Mouse (Mus musculus) v-Abl transformed pro-B cells (cell line): Measurements from ENCODE around the gene Zfp985.
"Not testable (repeated sequence)": the region's sequence is repeated elsewhere in the genome, so short reads cannot be mapped to it uniquely, and the experiment has no call there.

Experiments
- in situ Hi-C, 2 experiments: fragments of 400-800 bp; cut with MboI; formaldehyde crosslinking; loops; one replicate each; pipeline ENCODE4 v1.15.1; 2025; ENCODE audit not compliant: unreplicated experiment in 2 of 2

Zfp985 gene

DNA sequence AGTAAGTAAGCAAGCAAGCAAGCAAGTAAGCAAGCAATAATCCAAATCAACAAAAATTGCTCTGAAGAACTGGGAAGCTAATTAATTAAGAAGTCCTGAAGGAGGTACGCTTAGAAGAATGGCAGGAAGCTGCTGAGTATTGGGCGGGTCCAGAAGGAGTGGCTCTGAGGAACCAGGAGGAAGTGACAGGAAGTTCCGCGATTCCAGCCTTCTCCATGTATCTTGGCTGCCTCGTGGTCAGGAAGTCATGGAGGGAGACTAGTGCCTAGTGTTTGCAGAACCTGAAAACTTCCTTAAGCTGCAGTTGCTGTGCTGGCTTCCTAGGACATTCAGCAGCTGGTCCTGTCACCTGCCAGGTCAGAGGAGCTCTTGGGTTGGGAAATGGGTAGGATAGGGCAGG lies at the start of gene Zfp985:
Zfp985 (plus strand) TSS at position 207 of the 400 bp plus-strand sequence.
- in situ Hi-C loops: not testable (repeated sequence)

GRCm38 (mm10) chr4:147509174-147509573 lies 43.9 kb upstream of the Zfp985 start:
- in situ Hi-C loops: no loop called here

DNA sequence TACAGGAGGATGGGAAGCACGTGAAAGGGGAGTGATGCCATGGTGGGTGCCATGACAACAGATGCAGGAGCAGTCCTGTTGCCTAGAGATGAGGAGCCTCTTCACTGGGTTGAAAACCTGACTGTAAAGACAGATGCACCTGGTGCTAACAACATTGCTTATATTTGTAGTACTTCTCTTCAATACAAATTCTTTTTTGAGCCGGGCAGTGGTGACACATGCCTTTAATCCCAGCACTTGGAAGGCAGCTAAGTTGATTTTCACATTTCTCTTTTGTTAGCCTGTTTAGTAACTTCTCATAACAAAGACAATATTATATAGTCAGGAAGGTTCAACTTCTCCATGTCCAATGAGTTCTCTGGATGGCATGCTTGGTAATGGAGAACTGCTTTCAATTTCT lies 34.1 kb upstream of the Zfp985 start:
- in situ Hi-C loops: loop anchor here (5.0 kb wide), 1 partner anchor 1962 kb away; no protein-coding TSS in a partner anchor

DNA sequence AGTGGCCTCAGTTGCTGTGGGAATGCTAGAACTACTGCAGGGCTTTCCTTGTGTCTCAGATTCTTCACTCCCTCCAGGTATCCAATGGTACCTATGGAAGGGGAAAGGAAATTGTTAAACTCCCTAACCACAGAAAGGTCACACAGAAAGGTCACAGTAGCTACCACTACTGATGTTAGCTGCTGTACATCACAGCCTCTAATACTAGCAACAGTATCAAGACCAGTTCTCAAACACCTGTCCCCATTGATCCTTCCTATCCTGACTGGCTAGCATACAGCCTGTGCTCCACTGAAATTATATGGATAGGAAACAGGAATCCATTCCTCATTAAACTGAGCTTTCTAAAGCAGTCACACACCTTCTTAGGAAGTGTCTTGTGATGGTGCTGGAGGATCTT lies 33.0 kb upstream of the Zfp985 start:
- in situ Hi-C loops: loop anchor here in 1 of 2 experiments (5.0 to 10.0 kb wide), 2 partner anchors 67 to 295 kb away; no protein-coding TSS in a partner anchor

GRCm38 (mm10) chr4:147525125-147525524 lies 28.0 kb upstream of the Zfp985 start:
- in situ Hi-C loops: loop anchor here in 1 of 2 experiments (10.0 kb wide), 1 partner anchor 290 kb away; no protein-coding TSS in a partner anchor

DNA sequence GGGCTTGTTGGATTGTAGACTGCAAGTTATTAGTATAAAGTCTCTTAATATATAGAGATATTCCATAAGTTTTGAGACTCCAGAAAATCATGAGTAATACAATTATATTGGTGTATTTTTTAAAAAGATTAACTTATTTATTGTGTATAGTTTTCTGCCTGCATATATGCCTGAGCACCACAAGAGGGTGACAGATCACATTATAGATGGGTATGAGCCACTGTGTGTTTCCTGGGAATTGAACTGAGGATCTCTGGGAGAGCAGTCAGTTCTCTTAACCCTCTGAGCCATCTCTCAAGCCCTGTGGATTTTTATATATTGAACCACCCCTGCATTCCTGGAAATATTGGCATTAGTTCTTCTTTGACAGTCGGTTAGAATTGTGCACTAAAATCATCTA lies 22.7 kb upstream of the Zfp985 start:
- in situ Hi-C loops: no loop called here

GRCm38 (mm10) chr4:147535916-147536315 lies 17.2 kb upstream of the Zfp985 start:
- in situ Hi-C loops: not testable (repeated sequence)

DNA sequence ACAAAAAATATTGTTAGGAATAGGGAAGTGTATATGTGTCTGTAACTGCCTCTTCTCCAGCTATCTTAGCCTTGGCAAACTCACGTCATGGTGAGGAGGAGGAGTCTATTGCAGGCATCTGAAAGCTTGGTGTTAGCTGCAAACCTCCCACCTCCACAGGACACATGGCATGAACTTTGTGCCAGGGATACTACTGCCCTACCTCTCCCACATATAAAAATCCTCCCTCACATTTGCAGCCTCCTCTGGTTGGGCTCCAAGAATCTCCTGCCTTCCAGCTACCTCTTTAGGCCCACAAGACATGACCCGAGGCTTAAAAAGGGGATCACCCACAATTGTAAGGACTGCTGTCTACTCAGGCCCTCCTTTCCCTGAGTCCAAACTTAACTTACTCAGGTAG lies 15.4 kb upstream of the Zfp985 start:
- in situ Hi-C loops: no loop called here

DNA sequence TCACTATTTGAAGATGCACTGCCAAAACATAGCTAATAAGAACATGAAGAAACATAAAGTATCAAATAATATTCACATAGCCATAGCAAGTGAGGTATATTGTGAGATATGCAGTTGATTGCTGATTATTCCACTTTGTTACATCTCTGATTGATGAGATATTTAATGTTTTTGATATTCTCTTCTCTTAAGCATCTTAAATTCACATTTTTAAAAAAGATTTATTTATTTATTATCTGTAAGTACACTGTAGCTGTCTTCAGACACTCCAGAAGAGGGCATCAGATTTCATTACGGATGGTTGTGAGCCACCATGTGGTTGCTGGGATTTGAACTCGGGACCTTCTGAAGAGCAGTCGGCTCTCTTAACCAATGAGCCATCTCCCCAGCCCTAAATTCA lies 13.2 kb upstream of the Zfp985 start, which contains the start of gene Gm16503:
Gm16503 (plus strand) TSS at position 301 of the 400 bp plus-strand sequence.
- in situ Hi-C loops: not testable (repeated sequence)

DNA sequence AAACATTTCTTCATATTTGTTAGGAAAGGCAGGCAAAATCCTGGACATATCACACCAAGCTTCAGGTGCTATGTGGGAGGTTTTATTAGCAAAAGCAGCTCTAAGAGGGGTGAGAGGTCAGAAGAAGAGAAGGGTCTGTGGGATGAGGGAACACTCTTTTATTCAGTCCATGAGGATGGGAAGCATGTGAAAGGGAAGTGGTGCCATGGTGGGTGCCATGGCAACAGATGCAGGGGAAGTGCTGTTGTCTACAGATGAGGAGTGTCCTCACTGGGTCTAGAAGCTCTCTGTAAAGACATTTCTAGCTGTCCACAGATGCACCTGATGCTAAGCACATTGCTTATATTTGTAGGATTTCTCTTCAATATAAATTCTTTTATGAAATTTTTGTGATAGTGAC lies 12.0 kb upstream of the Zfp985 start:
- in situ Hi-C loops: no loop called here

DNA sequence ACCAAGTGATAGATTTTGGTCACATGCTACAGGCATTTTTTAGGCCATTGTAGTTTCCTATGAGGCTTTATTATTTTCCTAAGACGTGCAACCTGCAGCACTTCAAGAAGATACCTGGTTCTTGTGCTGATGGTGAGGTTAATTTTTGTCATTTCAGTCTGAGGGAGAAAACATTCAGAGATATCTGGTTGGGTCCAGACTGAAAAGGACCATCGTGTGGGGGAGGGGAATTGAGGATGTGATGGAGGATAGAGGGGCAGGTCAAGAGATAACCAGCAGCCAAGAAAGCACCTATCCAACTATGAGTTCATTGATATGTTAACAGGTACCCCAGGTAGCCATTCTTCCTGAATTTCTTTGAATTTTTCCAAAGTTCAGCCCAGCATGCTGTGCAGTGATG lies 1.3 kb downstream of the Zfp985 start:
- in situ Hi-C loops: not testable (repeated sequence)

- in situ Hi-C loops: not testable (repeated sequence)
Observed at GRCm38 (mm10) chr4:147556921-147557320, 3.8 kb downstream of the Zfp985 start.

DNA sequence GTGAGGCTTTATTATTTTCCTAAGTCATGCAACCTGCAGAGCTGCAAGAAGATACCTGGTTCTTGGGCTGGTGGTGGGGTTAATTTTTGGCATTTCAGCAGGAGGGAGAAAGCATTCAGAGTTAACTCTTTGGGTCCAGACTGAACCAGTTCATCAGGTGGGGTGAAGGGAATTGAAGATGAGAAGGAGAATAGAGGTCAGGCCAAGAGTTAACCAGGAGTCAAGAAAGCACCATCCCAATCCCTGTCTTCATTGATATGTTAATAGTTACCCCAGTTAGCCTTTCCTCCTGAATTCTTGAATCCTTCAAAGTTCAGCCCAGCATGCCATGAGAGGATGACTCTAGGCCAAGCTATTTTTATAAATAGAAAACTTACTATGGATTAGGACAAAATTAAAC lies 4.9 kb downstream of the Zfp985 start:
- in situ Hi-C loops: not testable (repeated sequence)

GRCm38 (mm10) chr4:147559096-147559495 lies 6.0 kb downstream of the Zfp985 start:
- in situ Hi-C loops: not testable (repeated sequence)

GRCm38 (mm10) chr4:147565426-147566220 lies 12.5 kb downstream of the Zfp985 start:
- in situ Hi-C loops: loop anchor here in 1 of 2 experiments (10.0 kb wide), 1 partner anchor 249 kb away; no protein-coding TSS in a partner anchor

DNA sequence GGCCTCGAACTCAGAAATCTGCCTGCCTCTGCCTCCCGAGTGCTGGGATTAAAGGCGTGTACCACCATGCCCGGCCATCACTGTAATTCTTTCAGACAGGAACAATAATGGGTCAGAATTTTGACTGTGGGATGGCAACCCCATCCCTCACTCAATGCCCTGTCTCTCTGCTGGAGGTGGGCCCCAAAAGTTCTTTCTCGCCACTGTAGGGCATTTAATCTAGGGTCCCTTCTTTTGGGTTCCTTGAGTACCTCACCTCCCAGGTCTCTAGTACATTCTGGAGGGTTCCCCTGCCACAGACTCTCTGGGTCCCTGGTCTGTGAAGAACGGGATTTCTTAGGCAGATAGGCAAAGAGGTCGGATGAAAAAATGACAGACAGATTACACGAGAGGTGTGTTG lies 18.1 kb downstream of the Zfp985 start:
- in situ Hi-C loops: not testable (repeated sequence)

DNA sequence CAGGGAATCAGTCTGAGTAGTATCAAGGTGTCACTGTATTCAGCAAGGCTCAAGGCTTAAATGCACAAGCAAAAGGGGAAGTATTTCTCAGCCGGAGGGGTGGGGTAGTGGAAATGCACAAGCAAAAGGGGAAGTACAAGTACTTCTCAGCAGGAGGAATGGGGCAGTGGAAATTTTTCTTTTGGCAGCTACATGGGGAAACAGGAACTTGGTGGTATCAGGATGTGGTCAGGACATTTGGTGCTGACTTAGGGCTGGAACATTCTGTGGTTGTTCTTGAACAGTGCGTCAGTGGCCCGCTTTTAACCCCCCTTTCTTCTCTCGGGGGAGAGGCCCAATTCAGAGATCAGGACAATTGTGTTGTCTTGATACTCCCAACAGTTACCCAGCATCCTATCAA lies 26.3 kb downstream of the Zfp985 start:
- in situ Hi-C loops: loop anchor here (25.0 kb wide), 1 partner anchor 317 kb away; no protein-coding TSS in a partner anchor

DNA sequence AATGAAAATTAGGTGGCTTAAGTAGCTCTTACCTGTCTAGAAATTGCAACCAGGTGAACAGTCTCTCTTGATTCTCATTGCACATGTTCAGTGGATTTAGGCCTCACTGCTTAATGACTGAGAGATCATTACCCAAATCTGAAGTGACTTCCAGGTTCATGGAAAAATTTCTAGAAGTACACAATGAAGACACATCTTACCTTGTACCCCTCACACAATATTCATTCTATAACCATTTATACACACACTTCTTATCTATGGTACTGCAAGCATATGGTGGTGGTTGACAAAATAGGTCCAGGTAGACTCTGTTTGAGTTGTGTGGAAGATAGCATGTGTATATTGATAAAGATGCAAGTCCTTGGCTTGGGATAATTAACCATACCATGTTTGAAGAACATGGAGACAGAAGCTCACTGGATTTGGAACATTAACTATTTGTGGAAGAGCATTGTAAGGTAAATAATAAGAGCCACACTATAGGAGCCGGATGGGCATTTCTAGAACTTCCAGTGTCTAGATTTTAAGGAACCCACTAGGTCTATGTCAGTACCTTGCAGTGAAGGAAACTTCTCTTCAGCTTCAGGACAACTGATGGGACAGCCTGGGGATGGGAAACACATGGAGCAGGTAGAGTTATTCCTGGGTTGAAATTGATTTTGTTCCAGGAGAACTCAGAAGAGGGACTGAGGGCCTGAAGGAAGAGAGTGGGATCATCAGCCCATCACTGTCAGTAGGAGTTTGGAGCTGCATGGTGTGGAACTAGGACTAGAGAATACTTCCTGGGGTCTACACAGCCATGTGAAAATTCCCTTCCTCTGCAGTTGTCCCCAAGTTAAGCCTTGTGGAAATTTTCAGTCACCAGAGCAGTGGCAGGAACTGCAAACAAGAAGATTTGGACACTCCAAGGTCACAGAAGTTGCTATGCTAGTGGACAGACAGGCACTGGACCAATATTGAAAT lies 33.7 kb downstream of the Zfp985 start:
- in situ Hi-C loops: loop anchor here (5.0 to 25.0 kb wide), 2 partner anchors 64 to 324 kb away; no protein-coding TSS in a partner anchor

DNA sequence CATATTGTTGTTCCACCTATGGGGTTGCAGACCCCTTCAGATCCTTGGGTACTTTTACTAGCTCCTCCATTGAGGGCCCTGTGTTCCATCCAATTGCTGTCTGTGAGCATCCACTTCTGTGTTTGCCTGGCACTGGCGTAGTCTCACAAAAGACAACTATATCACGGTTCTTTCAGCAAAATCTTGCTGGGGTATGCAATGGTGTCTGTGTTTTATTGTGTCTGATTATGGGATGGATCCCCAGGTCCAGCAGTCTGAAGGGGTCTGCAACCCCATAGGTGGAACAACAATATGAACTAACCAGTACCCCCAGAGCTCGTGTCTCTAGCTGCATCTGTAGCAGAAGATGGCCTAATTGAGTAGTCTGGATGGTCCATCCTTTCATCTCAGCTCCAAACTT lies 41.6 kb downstream of the Zfp985 start:
- in situ Hi-C loops: loop anchor here (25.0 kb wide), 1 partner anchor 332 kb away; no protein-coding TSS in a partner anchor

DNA sequence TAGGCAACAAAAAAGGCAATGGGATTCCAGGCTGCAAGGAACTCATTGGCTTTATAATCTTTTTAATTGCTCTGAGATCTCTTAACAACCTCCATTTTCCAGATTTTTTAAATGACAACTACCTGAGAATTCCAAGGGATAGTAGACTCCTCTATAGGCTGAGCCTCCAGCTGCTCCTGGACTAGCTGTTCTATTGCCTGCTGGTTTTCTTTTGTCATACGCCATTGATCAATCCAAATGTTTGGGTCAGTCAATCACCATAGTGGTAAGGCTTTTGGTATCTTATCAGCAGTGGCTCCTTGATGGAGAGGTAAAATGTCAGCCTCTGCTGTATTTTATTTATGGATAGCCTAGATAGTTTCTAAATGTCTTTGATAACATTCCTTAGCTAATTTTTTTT lies 44.6 kb downstream of the Zfp985 start:
- in situ Hi-C loops: loop anchor here (25.0 kb wide), 1 partner anchor 335 kb away; no protein-coding TSS in a partner anchor

DNA sequence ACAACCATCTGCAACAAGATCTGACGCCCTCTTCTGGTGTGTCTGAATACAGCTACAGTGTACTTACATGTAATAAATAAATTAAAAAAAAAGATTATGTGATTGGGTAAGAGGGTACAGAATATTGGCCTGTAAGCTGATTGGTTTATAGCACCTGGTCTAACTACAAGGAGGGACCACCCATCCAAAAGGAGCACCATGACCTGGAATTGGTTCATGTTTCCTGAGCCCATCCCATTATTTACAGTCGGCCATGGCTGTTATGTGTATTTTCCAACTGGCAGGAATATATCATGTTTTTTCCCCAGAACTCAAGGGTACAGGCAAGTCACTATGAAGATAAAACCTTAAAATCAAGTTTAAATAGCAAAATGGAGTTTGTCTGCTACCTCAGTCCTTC lies 45.8 kb downstream of the Zfp985 start:
- in situ Hi-C loops: loop anchor here (25.0 kb wide), 1 partner anchor 337 kb away; no protein-coding TSS in a partner anchor
